Mouse (Mus musculus): ENCODE results near the gene Def6. TPM values are rescaled to one million over a fixed set of nuclear protein-coding genes. Genes with fewer than 3 reads are reported as not detected.
A peak's percentile ranks its signal among the peaks of the same experiment; 100 is the strongest.

The Def6 gene
- 1 to 10 TPM; 3.2 to 3.3 TPM for total RNA-seq (2021)
- long read RNA-seq, experiment 1, partial matches to known transcripts: 0 of 4 reads
- long read RNA-seq, experiment 1, other reads (novel, unspliced or antisense): 0 of 4 reads
- long read RNA-seq, experiment 2, partial matches to known transcripts: 0 of 2 reads
- long read RNA-seq, experiment 2, other reads (novel, unspliced or antisense): 0 of 2 reads

DNA sequence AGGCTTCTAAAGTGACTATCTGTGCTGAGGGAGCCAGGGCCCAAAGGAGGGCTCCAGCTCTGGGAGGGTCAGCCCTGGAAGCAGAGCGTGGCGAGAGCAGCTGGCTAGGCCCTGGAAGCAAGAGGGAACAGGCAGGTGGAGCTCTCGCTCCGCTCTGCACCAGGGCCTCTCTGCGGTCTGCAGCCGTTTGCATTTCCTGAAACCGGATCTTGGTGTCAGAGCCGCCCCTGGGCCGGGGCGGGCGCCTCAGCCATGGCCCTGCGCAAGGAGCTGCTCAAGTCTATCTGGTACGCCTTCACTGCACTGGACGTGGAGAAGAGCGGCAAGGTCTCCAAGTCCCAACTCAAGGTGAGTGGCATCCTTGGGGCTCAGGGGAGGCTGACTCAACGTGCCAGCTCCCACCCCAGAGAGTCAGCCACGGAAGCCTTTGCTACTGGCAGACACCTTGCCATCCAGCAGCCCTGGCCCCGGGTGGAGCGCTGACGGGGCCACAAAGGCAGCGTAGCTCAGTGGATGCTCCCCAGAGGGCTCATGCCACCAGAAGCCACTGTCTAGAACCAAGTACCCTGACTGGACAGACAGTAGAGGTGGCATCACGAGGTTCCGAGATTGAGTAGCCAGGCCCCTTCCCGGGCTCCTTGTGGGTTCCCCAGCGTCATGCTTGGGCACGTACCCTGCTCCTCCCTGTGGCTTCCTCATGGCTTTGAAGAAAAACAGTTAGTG lies at the start of gene Def6:
TSS of gene Def6 (plus strand) at position 188 of the 723 bp plus-strand sequence.
- peak; percentile 80 to 89 for DNase-seq

DNA sequence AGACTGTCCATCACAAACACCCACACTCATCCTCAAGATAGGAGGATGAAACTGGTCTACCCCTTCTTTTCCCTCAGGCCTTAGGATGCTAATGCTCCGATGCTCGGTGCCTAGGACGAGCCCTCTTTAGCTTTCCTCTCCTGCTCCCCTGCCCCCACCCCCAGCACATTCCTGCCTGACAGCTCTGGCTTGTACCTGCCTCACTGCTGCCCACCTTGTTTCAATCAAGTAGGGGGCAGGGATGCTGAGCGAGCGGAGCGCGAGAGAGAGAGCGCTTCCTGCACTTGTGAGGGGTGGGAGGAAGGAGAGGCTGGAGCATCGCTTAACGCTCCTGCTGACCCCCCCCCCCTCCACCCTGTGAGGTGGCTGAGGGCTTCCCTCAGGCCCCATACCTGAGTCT lies 47.2 kb upstream of the Def6 start:
- DNase-seq: no peak

DNA sequence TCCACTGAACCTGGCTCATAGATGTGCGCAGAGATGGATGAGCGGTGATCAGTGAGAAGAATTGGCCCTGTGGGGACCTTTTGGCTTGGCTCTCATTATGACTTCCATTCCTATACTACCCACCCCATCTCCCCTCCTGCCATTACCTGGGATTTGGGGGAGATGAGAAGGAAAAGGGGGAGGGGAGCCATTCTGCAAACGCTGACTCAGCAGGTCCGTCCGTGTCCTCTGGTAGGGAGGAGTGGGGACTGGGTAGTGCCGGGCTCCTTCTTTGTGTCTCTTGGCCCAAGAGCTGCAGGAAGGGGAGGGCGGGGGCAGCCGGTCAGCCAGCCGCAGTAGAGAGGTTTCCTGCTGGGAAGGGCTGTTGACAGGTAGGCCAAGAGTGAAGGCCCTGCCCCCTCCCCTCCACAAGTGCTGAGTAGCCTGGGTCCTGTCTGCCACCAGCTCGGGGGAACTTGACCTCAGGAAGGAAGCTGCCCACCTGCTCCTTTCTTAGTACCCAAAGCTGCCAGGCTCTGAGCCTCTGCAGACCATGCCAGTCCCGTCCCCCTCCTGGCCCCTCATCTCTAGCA lies 46.2 kb upstream of the Def6 start:
- DNase-seq: peak in 1 of 2 experiments; percentile 28

DNA sequence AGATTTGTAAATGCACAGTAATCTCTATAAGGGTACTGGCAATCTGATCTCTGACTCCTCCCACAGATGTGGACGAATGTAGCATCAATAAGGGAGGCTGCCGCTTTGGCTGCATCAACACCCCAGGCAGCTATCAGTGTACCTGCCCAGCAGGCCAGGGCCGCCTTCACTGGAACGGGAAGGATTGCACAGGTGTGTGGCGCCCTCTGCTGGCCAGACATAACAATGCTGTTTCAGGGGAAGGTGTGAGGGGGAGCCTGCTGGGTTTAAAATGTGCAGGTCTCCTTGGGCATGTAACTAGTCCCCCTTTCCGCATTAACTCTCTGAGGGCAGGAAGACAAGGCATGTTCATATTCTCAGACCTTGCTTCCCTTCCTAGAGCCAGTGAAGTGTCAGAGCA lies 43.9 kb upstream of the Def6 start:
- peak; percentile 72 to 86 for DNase-seq

DNA sequence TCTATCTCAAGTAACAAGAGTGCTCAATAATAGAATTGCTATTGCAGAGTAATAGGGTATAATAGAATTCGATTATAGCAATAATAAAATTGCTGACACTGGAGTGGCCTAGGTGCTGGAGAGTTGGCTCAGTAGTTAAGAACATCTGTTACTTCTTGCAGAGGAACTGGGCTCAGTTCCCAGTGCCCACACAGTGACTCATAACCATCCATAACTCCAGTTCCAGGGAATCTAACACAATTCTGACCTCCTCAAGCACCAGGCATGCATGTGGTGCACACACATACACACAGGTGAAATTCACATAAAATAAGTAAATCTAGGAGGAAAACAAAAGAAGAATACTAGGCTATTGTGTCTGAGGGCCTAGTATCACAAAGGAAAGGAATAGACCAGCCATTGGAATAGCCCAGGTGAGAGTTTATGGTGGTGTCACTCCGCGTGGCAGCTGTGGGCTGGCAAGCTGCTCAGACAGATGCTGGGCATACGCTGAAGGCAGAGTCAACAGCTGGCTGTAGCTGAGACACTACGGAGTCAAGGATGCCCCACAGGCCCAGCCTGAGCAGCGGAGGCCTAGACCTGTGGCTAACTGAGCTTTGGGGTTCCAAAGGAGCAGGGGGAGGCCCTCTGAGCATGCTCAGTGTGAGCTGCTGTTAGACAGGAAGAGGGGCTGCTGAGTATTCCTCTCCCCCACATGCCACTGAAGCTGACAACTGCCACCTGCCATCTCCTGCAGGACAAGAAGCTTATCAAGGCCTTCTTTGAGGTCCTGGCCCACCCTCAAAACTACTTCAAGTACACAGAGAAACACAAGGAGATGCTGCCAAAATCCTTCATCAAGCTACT lies 36.9 kb upstream of the Def6 start:
- DNase-seq: no peak

DNA sequence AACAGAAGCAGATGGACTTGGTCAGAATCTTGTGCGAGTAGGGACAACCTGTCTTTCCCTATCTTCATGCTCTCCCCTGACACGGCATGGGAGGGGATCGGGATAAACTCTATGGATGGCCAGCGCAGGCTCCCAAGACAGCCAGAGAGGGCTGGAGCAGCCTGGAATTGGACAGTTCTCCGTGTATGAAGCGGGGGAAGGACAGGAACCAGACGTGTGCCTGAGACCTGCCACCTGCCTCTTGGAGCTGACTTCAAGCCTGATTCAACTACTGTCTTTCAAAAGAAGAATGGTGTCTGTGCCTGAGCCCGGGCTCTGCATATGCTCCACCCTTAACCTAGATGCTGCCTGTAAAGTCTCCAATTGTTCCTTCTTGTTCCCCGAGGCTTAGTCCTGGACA lies 34.9 kb upstream of the Def6 start:
- no peak for DNase-seq

DNA sequence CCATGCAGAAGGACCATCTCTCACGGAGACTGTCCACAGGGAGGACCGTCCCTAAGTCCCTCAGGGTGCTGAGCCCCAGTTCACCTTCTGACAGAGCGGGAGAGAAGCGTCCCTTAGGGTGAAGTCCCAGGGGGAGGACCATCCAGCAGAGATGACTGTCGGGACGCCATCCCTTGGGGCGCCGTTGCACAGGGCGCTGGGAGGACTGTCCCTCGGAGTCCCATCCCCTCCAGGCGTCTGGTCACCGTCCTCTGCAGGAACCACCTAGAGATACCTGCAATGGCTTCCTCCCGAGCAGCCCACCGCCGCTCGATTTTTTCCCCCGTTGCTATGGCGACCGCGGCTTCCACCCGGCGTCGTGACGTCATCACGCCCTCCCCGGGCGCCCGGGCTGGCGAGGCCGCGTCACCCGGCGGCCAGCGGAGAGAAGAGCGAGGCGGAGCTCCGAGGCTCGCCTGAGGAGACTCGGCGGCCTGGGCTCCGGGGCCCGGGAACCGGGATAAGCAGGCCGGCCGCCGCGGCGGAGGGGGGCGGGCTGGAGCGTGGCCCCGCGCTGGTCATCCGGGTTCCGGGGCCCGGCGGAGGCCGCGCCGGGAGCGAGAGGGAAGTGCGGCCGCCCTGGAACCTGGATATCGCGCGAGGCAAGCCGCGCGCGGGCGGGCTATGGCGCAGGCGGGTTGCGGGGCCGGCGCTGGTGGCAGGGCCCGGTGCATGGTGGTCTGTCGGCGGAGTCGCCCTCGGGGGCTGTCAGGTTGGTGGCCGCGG lies 30.6 kb upstream of the Def6 start, which contains the start of gene Zfp523:
TSS of gene Zfp523 (plus strand) at position 355 of the 765 bp plus-strand sequence.
- DNase-seq: peak; percentile 91 to 92

DNA sequence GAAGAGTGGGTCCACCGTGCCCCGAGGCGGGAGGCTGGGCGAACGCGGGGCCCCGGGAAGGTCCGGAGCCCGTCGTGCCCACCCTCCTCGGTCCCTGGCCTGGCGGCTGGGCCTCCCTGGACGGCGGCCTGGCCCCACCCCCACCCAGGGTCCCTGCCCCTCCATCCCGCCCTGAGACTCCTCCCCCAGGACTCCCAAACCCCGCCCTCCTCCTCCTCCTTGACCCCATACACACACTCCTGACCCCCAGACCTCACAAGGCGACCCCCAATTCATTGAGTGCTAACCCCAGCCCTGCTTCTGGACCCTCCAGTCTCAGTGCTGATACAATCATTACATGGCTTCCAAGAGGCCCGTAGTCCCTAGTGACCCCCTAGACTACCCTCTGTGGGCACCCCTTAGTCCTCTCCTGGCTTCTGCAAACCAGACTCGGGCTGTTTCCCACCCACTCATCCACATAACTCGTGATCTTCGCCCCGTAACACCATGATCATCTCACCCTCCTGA lies 30.0 kb upstream of the Def6 start:
- DNase-seq: no peak

DNA sequence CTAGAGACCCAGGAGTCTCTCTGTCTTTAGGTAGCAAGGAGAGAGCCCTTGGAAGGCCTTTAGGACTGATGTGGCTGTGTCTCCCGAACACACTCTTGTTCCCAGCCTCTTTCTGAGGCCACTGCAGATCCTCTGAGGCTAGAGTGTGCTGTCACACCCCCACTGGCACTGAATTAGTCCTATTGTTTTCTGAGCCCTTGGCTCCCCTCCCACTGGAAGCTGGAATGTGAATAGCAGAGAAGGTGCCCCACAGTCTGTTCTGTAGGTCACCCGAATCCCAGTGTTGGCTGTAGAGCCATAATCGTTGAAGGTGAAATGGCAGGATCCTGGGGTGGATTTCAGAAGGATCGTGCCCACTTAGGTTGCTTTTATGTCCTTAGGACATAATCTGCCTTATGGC lies 27.2 kb upstream of the Def6 start:
- peak; percentile 54 to 66 for DNase-seq

DNA sequence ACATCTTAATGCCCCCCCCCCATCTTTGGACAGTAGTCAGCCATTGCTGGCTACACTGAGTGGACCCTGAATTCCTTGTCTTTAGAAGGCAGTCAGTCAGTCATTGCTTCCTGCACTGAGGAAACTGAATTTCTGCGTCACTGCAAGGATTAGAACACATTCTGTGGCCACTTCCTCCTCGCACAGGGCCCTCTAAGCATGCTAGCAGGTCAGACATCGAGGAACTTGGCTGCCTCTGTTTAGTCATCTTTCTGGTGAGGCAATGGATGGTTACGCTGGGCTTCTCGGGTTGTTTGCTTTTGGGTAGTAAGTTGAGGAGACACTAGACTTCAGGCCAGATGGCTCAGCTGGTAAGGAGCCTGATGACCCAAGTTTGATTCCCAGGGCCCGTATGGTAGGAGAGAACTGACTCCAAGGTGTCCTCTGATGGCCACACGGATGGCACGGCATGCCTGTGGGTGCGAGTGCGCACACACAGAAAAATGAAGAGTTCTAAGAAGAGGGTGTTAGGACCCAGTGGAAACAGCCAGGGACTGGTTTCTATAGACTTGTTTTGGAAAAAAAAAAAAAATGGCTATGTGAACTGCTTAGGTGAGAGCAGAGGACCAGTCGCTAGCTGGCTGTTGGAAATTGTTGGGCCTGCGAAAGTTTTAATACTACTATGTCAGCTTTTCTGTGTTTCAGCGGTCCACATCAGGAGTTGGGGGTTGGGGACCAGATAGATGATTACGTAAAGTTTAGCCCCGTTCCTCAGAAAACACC lies 26.6 kb upstream of the Def6 start:
- peak in 1 of 2 experiments; percentile 30 for DNase-seq

DNA sequence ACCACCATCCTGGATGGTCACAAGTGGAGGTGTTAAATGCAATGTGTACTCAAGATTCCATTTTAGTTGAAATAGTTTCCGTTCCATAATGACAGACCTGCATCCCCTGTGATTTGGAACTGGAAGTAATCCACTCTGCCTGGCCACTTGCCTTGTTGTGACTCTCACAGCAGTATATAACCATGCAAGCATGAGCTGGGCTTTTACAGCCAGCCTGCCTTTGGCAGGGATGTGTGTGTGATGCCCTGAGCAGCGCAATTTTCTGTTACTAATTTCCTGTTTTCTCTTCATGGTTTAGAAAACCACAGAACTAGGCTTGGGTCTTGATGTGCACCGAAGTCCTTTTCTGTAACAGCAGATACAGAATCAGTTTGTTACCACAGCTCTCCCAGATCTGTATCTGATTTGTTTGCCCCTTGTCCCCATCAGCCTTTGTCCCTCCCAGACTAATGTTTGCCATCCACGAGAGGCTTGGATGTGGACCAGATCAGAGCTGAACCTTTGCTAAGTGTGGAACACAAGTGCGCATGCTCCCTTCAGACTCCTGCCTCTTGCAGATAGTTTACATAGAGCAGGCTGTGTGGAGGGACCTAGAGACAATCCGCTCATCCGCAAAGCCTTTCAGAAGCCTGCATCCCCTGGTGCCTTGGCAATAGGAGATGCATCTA lies 22.5 kb upstream of the Def6 start:
- no peak for DNase-seq

DNA sequence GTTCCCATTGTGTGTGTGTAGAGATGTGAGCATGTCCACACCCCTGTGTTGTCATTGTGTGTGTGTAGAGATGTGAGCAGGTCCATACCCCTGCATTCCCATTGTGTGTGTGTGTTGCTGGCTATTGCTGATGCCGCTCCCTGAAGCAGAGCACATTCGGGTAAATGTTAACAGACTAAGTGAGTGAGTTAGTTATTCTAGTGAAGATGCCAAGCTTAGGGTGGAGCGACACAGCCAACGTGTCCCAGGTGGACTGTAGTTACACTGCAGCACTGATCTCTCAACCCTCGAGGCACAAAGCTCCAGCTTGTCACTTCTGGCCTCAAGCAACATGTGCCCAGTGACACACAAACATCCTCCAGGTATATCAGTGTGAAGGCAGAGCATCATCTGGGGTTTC lies 19.3 kb upstream of the Def6 start:
- no peak for DNase-seq

DNA sequence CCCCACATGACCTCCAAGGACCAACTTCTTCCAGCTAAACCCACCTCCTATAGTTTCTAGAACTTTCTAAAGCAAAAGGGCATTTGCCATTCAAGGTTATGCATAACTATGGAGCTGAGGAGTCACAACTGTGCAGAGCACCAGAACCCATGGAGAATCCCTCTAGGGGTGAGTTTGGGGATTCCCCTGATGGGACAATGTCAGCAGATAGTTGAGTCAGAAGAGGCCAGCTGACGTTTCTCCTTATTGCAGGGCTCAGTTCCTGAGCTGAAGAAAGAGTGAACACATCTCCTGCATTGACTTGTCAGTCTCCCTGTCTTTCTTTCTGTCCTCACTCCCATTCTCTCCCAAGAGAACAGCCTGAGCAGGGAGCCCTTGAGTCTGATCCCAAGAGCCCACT lies 14.8 kb upstream of the Def6 start:
- DNase-seq: no peak

DNA sequence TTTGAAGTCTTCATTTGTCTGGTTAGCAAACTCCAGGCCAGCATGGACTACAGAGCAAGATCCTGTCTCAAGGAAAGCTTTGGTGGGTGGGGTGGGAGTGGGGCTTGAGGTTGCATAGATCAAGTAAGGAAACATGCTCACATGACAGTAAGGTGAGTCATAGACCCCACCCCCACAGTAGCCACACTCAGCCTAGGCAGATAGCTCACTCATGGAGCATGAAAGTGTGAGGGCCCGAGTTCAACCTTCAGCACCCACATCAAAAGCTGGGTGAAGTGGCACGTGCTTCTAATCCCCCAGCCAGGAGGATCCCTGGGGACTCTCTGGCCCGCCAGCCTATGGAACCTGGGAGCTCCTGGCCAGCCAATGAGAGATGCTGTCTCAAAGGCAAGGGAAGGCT lies 14.0 kb upstream of the Def6 start:
- no peak for DNase-seq

DNA sequence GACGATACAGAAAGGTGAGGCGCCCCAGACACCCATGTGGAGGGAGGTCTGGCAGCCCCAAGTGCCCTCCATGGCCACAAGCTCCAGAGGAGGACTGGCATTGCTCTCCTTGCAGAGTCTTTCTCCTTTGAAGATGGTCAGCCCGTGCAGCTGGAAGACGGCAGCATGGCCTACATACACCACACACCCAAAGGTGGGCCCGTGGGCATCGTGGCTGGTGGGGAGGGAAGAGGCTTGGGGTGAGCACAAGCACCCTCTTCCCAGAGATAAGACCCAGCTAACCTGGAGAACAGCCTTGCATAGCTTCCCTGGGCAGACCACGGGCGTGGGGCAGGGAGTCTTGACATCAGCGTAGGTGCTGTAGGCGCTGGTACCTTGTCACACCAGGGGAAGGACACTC lies 12.5 kb upstream of the Def6 start:
- DNase-seq: no peak

DNA sequence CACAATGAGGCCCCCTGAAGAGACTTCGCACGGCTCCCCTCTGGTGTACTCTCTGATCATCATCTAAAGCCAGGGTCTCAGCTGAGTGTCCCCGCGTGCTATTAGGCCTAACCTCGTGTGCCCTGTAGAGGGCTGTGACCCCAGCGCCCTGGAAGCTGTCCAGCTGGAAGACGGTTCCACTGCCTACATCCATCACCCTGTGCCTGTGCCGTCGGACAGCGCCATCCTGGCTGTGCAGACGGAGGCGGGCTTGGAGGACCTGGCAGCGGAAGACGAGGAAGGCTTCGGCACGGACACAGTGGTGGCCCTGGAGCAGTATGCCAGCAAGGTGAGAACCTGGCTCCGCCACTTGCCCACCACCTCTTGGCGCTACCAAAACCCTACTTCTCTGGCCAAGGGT lies 9.9 kb upstream of the Def6 start:
- DNase-seq: no peak

DNA sequence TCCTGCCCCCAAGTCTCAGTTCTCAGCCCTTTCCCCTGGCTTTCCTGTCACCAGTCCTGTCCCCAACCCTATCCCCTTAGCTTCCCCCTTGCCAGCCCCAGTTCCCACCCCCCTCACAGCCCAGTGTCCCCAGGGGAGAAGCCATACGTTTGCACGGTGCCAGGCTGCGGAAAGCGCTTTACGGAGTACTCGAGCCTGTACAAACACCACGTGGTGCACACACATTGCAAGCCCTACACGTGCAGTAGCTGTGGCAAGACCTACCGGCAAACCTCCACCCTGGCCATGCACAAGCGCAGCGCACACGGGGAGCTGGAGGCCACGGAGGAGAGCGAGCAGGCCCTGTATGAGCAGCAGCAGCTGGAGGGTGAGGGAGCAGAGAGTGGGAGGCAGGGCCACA lies 5.6 kb upstream of the Def6 start:
- no peak for DNase-seq

DNA sequence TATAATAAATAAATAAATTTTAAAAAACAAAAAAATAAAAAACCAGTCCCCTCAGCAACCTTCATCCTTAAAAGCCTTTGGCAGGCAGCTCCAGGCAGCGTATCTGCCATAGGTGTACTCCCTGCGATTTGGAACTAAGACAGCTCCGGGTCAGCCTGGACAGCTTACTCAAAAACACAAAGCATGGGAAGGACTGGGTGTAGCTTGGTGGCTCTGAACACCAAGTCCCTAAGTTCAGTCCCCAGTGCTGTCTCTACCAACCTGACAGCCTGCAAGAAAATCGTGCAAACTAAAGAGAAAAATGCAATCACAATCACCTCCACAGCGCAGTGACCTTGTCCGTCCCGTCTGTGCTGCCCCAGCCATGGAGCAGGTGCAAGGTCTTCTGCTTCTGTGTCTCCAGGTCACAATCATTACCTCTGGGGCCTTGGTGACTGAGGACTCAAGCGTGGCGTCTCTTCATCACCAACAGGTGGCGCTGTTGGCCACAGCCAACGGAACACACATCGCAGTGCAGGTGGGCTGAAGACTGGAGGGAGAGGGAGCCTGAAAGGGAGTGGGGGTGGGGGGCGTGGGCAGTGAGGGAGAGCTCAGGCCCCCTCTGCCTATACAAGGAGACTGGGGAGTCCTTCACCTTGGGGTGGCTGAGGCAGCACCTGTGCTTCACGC lies 3.4 kb upstream of the Def6 start:
- DNase-seq: peak; percentile 33 to 67

DNA sequence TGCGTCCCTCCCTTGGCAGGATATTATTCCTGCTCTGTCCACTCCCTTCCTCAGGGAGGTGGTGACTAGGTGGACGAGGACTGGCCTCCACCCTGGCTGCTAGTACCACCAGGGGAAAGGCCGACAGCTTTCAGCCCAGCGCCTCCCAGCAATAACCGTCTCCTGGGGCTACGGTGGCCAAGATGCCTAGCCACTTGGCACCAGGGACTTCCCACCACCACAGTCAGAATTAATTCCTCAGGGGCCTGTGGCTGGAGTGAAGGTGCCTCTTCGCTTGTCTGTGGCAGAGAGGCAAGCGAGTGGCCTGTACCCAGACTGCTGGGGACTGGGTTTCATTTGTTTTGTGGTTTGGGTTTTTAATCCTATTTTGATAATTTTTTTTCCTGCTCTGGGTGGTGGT lies 2.1 kb upstream of the Def6 start:
- DNase-seq: no peak

DNA sequence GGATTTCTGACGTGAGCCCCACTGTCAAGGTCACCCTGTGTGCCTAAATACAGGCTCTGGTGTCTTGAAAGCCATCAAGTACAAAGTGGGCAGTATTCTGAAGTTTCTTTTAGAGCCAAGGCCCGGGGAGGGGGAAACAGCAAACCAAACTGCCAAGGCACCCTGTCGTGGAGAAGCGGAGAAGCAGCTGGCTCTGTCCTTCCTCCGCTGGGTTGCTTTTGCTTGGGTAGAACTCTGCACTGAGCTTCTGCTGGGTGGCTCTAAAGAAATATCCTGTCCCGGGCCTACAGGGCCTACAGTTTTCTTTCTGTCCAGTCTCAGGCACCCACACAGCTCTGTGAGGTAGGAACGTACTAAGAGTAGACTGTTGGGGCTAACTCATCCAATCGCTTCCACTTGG lies 486 bp upstream of the Def6 start:
- no peak for DNase-seq
